Mouse (Mus musculus): ENCODE data around the gene Trpc4ap. TPM values are rescaled to one million over a fixed set of nuclear protein-coding genes. Genes with fewer than 3 reads are reported as not detected.
"Not testable (repeated sequence)": the region's sequence is repeated elsewhere in the genome, so short reads cannot be mapped to it uniquely, and the experiment has no call there.

Trpc4ap gene
- 10 to 100 TPM; 35.3 to 44.4 TPM for polyA plus RNA-seq (2017; shearing (Covaris generic))

- peak; percentile 96 for ATAC-seq
Observed at GRCm38 (mm10) chr2:155691723-155692493, at the start of gene Trpc4ap. Trpc4ap (minus strand) TSS chr2:155692384.

DNA sequence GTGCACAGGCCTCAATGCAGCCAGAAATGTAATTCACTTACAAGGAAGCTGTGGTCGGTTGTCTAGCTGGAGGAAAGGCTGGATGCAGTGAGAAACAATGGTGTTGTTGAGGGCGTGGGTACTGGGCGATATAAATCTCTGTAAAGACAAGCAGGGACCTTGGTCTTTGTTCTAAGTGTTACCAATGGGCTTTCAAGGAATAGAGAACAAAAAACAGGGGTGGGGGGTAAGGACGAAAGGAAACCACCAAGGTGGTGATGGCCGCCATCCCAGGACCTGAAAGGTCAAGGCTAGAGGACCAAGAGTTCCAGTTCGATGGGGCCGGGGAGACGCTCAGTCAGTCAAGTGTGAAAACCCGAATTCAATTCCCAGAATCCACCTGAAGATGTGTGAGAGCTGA is 45.6 kb upstream of the Trpc4ap start:
- no peak for ATAC-seq

DNA sequence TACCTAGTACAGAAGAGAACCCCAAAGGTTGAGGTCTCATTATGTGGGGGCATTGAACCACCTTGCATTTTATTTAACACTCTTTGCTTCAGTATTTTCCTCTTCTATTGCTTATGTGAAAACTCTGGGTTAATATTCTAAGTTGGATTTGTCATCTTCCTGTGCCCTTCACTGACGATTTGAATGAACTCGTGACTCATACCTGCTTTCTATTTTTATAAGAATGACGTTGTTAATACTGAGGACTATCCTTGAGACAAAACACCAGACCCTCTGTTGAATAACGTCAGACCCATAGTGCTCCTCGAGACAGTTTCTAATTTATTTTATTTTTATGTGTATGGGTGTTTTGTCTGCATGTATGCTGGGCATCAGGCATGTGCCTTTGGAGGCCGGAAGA is 44.8 kb upstream of the Trpc4ap start:
- ATAC-seq: no peak

GRCm38 (mm10) chr2:155735766-155736165 is 43.6 kb upstream of the Trpc4ap start, which contains the start of gene Gm17581:
Gm17581 (minus strand) TSS chr2:155735866.
- not testable (repeated sequence) for ATAC-seq

- no peak for ATAC-seq
Observed at GRCm38 (mm10) chr2:155735080-155735479, 42.9 kb upstream of the Trpc4ap start.

DNA sequence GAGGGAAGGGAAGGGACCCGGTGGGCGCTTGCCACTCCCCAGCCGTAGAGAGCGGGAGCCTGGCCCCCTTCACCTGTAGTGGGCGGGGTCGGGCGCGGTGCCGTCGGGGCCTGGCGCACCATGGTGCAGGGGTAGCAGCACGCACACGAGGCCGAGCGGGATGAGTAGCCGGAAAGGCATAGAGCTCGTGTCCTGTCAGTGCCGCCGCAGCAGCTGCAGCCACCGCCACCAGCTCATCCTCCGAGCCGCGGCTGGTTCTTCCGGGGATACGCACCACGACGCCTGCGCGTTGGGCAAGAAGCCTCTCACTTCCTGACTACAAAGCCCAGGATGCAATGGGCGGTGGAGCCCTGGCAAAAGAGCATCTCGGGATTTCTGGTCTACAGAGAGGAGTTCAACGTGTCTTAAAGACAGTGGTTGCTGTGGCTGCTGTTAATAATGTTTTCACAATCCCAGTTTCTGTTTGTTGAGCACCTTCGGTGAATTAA is 37.0 kb upstream of the Trpc4ap start, which contains the start of gene Edem2:
Edem2 (minus strand) TSS at position 318 of the 488 bp plus-strand sequence.
- ATAC-seq: peak; percentile 100

GRCm38 (mm10) chr2:155728742-155729141 is 36.6 kb upstream of the Trpc4ap start:
- no peak for ATAC-seq

DNA sequence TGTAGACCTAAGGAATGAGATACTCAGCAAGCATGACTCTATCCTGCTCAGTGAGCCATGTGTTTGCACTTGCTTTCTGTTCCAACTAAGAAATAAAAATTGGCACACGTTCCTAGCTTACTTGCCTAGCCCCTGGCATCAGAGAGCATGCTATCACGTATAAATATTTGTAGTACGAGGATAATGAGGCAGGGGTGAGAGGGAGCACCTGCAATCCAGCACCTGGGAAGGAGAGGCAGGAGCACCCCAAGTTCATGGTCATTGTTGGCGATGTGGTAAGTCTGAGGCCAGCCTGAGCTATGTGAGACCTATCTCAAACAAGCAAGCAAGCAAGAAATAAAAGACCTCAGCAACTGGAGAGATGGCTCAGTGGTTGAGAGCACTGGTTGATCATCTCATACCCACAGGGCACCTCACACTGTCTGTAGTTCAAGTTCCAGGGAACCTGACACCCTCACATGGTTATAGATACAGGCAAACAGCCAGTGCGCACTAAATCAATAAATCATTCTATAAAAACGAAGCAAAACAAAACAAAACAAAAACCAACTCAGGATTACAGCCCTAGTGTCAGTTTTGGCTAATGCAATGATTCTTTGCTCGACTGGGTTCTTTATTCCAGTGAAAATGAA is 35.7 kb upstream of the Trpc4ap start:
- no peak for ATAC-seq

DNA sequence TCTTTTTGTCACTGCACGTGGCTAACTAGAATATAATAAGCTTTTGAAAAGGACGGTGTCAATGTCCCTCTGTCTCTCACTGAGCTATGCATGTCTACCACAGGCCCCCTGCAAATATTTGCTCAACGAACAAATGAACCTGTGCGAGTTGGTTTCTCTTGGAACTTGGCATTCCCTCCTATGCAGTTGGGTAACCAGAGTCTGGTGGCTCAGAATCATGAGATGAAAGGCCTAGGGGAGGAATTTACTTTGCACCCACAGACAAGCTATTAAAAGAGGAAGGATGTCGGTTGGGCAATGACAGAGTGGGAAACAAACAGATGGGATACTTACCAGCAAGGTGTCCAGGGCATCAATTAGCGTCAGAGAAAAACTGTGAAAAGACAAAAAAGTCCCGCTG is 34.1 kb upstream of the Trpc4ap start:
- ATAC-seq: no peak

- ATAC-seq: no peak
Observed at GRCm38 (mm10) chr2:155724526-155724925, 32.3 kb upstream of the Trpc4ap start.

GRCm38 (mm10) chr2:155724036-155724435 is 31.9 kb upstream of the Trpc4ap start:
- no peak for ATAC-seq

DNA sequence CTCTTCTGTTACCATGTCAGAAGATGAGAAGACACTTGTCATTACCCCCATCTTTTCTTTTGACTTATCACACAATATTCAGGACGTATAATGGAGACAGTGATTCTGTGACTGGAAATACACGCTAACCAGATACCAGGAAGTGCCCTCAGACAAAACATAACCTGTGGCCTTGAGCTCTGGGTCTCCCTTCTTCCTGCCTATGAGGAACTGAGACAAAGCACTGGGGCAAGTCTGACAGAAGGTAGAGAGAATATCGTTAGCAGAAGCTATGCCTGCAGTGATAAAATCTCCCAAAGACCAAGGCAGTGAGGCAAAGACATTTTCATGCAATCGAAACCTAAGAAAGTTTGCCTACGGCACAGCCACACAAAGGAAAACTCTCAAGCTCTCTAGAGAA is 28.4 kb upstream of the Trpc4ap start:
- ATAC-seq: peak; percentile 54

DNA sequence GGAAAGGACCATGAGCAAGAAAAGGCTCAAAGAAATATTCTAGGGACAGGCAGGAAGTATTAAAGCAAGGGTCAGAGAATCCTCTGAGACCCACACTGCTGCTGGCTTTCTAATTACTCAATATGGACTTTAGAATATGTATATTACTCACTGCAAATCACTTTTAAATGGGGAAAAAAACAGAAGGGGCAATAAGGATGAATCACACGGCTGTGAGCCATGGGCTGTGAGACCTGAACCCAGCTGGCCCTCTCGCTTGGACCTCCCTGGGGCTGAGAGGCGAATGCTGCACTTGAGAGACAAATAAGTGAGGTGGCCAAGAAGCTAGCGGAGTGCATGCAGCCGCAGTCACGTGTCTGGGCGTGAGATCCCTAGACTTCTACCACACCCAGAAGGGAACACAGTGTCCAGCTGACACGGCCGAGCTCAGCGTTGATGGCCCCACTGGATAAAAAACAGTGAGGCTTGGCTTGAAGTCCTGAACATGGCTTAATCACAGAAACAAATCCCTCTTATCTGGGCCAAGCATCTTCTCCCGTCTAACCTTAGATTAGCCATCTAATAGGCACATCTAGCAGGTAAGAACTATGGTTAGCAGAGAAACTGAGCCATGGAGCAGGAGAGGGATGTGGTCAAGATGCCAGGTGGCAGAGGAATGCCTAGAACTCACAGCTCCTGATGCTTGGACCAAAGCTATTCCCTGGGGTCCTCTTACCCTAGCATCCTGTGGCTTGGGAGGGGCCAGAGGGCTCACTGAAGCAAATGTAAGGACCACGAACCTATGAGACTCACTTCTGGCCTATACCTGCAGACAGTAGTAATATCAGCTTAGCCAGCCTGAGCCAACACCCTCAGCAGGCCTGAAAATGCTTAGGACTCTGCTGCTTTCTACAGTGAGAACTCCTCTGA is 25.2 kb upstream of the Trpc4ap start:
- no peak for ATAC-seq

- no peak for ATAC-seq
Observed at GRCm38 (mm10) chr2:155710557-155710956, 18.4 kb upstream of the Trpc4ap start.

DNA sequence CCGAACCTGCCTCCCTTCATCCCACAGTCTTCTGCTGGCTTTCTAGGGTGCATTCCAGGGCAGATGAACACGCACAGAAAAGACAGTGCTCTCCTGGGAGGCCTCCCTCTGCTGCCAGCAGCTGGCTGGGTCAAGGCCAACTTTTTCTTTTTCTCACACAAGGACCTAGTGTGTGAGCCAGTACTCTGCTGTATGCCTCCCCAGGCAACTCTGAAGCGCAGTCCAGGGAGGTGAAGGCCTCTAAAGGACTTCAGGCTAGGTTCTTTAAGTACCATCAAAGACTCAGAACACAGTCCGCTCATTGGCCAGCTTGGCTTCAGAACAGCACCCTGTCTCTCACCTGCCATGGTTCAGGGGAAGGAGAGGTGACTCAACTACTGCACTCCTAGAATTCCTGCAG is 15.1 kb upstream of the Trpc4ap start:
- ATAC-seq: no peak

GRCm38 (mm10) chr2:155703630-155704029 is 11.4 kb upstream of the Trpc4ap start:
- ATAC-seq: no peak

- no peak for ATAC-seq
Observed at GRCm38 (mm10) chr2:155701399-155701919, 9.3 kb upstream of the Trpc4ap start.

DNA sequence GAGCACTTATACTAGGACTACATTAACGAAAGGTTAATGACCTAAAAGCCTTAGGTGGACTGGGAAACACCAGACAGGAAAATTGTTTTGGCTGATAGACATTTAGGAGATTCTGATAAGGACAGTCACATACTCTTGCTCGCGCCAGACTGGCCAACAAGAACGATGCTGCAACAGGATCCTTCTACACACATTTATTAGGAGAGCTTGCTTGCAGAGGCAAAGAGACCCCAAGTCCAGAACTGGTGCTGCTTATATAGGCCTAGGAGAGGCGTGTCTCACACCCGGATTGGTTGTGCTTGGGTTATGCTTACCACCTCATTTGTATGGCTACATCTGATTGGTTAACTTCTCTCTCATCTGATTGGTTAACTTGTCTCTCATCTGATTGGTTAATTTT is 6.3 kb upstream of the Trpc4ap start:
- ATAC-seq: not testable (repeated sequence)

GRCm38 (mm10) chr2:155696851-155697250 is 4.7 kb upstream of the Trpc4ap start:
- no peak for ATAC-seq

DNA sequence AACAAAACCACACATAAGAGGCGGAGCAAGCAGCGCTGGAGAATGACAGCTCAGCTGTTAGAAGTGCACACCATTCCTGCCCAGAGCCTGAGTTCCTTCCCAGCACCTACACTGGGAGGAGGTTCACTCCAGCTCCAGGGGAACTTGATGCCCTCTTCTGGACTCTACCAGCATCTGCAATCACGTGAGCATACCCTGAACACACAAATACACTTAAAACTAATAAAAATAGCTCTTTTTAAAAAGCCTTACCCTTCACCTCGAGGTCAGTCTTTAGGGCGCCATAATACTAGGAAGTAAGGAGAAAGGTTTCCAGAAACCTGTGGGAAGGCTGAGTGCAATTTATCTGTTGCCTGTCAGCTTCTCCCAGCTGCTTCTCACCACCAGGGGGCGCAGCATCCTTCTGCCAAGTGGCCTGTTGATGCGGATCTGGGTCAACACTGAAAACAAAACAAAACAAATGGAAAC is 3.9 kb upstream of the Trpc4ap start:
- peak; percentile 31 for ATAC-seq

- ATAC-seq: no peak
Observed at GRCm38 (mm10) chr2:155695316-155695715, 3.1 kb upstream of the Trpc4ap start.

DNA sequence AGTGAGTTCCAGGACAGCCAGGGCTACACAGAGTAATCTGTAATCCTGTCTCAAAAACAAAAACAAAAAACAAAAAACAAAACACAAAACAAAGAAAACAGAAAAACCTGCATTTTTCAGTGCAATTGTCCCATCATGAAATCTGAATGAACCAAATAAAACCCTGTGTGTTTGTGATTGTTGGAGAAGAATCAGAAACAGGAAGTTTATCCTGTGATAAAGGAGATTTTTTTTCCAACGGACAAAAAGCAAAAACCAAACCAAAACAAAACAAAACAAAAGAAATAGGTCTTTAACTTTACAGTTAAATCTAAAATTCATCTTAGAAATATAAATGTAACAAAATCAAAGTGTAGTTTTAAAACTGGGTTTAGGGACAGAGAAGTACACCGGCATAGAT is 2.4 kb upstream of the Trpc4ap start:
- ATAC-seq: no peak

All from CD4-positive, CD25-positive, alpha-beta regulatory T cell, adult 4 months (primary cell).